Mouse (Mus musculus): ENCODE data around the gene Vps8. TPM values are rescaled to one million over a fixed set of nuclear protein-coding genes. Genes with fewer than 3 reads are reported as not detected.

Vps8 gene
- polyA plus RNA-seq, 1 experiment: 15.3 TPM

DNA sequence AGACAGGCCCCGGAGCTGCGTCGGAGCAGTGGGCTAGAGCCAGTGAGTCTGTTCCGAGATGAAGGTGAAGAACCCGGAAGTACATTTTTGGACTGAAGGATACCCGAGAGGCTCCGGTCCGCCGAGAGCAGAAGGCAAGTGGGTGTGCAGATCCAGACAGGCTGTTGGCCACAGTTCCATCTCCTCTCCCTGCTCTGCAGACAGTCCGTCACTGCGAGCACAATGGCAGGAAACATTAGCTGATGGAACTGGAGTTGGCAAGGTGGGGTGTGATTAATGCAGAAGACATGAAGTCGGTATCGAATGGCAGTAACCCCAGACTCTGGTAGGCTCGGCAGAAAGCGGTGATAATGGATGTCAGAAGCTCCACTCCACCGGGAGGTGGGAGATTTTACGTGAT, 20.9 kb upstream of the Vps8 start:
- no peak for TF ChIP-seq POLR2A (IDR thresholded peaks at IDR 0.05; ENCODE audit: control insufficient read depth, extremely low read depth, insufficient read depth, low read length, poor library complexity)
- TF ChIP-seq CTCF (IDR thresholded peaks at IDR 0.05; ENCODE audit: borderline replicate concordance, control insufficient read depth, extremely low read depth, insufficient read depth, low read length, poor library complexity): no peak
- H3K36me3 ChIP-seq (ENCODE audit: control insufficient read depth, insufficient read depth, low read length): no peaks in the 10 kb centered on the region
- no peaks in the 10 kb centered on the region for H3K4me1 ChIP-seq (replicated peaks; ENCODE audit: control insufficient read depth, insufficient read depth, low read length)
- H3K4me3 ChIP-seq (ENCODE audit: control insufficient read depth, insufficient read depth, low read length): no peak overlapping the region
- no peak overlapping the region for H3K27ac ChIP-seq (ENCODE audit: control insufficient read depth, insufficient read depth, low read length)
- WGBS: 84% methylated on average over 17 of the region's 17 CpGs
- H3K27me3 ChIP-seq (ENCODE audit: control insufficient read depth, insufficient read depth, low read length): no peaks in the 10 kb centered on the region
- no peak for DNase-seq

DNA sequence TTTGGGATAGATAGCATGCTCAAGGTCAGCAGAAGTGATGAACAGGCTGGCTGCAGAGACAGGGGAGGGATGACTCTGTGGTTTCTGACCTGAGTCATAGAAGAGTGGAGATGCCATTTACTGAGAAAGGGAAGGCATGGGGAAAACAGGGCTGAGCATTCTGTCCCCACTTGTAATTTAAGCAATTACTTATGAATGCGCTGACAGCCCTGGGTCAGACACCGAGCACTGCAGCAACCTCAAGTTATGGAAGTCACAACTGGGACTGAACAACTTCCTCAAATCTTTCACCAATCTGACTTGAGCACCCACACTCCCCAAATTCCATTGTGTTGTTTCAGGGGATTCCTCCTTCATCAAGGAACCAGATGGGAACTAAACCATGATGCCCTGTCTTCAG, 19.5 kb upstream of the Vps8 start:
- TF ChIP-seq CTCF (IDR thresholded peaks at IDR 0.05; ENCODE audit: borderline replicate concordance, control insufficient read depth, extremely low read depth, insufficient read depth, low read length, poor library complexity): no peak
- no peak for TF ChIP-seq POLR2A (IDR thresholded peaks at IDR 0.05; ENCODE audit: control insufficient read depth, extremely low read depth, insufficient read depth, low read length, poor library complexity)
- Histone ChIP-seq H3K36me3 (ENCODE audit: control insufficient read depth, insufficient read depth, low read length) (no peaks in the 10 kb centered on the region), H3K27me3 (ENCODE audit: control insufficient read depth, insufficient read depth, low read length) (no peaks in the 10 kb centered on the region), H3K4me1 (replicated peaks; ENCODE audit: control insufficient read depth, insufficient read depth, low read length) (no peaks in the 10 kb centered on the region), H3K4me3 (ENCODE audit: control insufficient read depth, insufficient read depth, low read length) (no peak overlapping the region), H3K27ac (ENCODE audit: control insufficient read depth, insufficient read depth, low read length) (no peak overlapping the region)
- no peak for DNase-seq
- WGBS: 10% methylated on average over 2 of the region's 2 CpGs

DNA sequence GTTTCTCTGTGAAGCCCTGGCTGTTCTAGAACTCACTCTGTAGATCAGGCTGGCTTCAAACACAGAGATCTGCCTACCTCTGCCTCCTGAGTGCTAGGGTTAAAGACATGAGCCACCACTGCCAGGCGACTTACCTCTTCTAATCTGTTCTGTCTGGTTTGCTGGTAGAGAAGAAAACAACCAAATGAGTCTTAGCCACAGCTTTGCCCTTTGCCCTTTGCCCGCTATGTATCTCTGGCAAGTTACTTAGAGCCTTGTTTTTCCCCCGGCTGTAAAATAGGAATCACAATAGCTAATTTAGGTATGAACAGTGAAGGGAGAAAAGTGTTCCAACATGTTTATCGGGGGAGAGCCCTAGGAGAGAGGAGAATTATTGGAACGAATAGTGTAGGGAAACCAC, 18.3 kb upstream of the Vps8 start:
- Histone ChIP-seq H3K27ac (ENCODE audit: control insufficient read depth, insufficient read depth, low read length) (no peak overlapping the region), H3K4me3 (ENCODE audit: control insufficient read depth, insufficient read depth, low read length) (no peak overlapping the region), H3K4me1 (replicated peaks; ENCODE audit: control insufficient read depth, insufficient read depth, low read length) (no peaks in the 10 kb centered on the region), H3K27me3 (ENCODE audit: control insufficient read depth, insufficient read depth, low read length) (no peaks in the 10 kb centered on the region), H3K36me3 (ENCODE audit: control insufficient read depth, insufficient read depth, low read length) (no peaks in the 10 kb centered on the region)
- no peak for DNase-seq
- TF ChIP-seq CTCF (IDR thresholded peaks at IDR 0.05; ENCODE audit: borderline replicate concordance, control insufficient read depth, extremely low read depth, insufficient read depth, low read length, poor library complexity) (no peak), POLR2A (IDR thresholded peaks at IDR 0.05; ENCODE audit: control insufficient read depth, extremely low read depth, insufficient read depth, low read length, poor library complexity) (no peak)
- WGBS: 87% methylated on average over 5 of the region's 5 CpGs

DNA sequence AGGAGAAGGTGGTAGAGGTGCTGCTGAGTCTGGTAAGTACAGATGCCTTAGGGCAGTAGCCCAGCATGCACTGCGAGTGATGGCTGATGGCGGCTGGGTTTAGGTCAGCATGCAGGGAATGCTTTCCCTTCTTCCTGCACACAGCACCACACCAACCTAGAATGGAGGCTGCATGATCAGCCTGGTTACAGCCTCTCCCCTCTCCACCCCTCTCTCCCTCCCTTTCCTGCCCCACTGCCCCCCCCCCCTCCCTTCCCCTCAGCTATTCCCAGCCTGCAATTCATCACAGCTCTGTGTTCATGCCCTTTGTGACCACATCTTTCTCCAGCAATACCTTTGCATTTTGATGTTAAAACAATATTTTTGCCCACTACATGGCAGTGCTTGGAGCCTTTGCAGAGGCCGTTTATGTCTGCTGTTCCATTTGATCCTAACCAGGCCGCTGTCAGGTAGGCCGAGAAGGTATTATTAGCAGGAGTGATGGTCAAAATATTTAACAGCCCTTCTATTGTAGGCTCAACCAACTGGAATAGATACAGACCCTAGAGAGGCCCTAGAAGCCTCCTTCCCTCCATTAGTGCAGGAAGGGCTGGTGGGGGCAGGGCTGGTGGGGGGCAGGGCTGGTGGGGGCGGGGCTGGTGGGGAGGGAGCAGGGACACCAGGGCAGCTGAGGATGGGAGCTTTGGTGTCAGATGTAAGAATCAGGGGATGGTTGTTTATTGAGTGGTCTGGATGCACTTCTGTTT, 17.5 kb upstream of the Vps8 start:
- Histone ChIP-seq H3K4me1 (replicated peaks; ENCODE audit: control insufficient read depth, insufficient read depth, low read length) (no peaks in the 10 kb centered on the region), H3K36me3 (ENCODE audit: control insufficient read depth, insufficient read depth, low read length) (no peaks in the 10 kb centered on the region), H3K27me3 (ENCODE audit: control insufficient read depth, insufficient read depth, low read length) (no peaks in the 10 kb centered on the region), H3K4me3 (ENCODE audit: control insufficient read depth, insufficient read depth, low read length) (no peak overlapping the region), H3K27ac (ENCODE audit: control insufficient read depth, insufficient read depth, low read length) (no peak overlapping the region)
- 91% methylated on average over 6 of the region's 6 CpGs for WGBS
- no peak for DNase-seq
- TF ChIP-seq POLR2A (IDR thresholded peaks at IDR 0.05; ENCODE audit: control insufficient read depth, extremely low read depth, insufficient read depth, low read length, poor library complexity) (no peak), CTCF (IDR thresholded peaks at IDR 0.05; ENCODE audit: borderline replicate concordance, control insufficient read depth, extremely low read depth, insufficient read depth, low read length, poor library complexity) (no peak)

DNA sequence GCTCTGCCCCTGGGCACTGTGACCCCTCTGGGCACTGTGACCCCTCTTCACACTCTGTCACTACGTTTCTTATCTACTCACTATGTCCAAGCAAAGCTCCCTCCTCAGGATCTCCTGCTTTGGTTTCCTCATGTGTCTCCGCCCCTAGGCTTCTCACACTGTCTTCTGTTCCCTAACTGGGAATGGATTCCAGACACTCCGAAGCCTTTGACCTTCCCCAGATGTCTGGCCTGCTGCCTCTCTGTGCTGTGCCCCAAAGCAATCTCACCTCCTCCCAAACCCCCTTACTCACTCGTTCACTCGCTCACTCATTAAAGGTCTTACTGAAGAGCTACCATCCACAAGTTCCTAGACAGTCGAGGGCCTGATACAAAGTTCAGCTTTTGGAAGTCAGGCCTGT, 16.8 kb upstream of the Vps8 start:
- Histone ChIP-seq H3K36me3 (ENCODE audit: control insufficient read depth, insufficient read depth, low read length) (no peaks in the 10 kb centered on the region), H3K27me3 (ENCODE audit: control insufficient read depth, insufficient read depth, low read length) (no peaks in the 10 kb centered on the region), H3K4me1 (replicated peaks; ENCODE audit: control insufficient read depth, insufficient read depth, low read length) (no peaks in the 10 kb centered on the region), H3K27ac (ENCODE audit: control insufficient read depth, insufficient read depth, low read length) (no peak overlapping the region), H3K4me3 (ENCODE audit: control insufficient read depth, insufficient read depth, low read length) (no peak overlapping the region)
- TF ChIP-seq CTCF (IDR thresholded peaks at IDR 0.05; ENCODE audit: borderline replicate concordance, control insufficient read depth, extremely low read depth, insufficient read depth, low read length, poor library complexity): no peak
- TF ChIP-seq POLR2A (IDR thresholded peaks at IDR 0.05; ENCODE audit: control insufficient read depth, extremely low read depth, insufficient read depth, low read length, poor library complexity): no peak
- WGBS: 95% methylated on average over 6 of the region's 6 CpGs
- no peak for DNase-seq

DNA sequence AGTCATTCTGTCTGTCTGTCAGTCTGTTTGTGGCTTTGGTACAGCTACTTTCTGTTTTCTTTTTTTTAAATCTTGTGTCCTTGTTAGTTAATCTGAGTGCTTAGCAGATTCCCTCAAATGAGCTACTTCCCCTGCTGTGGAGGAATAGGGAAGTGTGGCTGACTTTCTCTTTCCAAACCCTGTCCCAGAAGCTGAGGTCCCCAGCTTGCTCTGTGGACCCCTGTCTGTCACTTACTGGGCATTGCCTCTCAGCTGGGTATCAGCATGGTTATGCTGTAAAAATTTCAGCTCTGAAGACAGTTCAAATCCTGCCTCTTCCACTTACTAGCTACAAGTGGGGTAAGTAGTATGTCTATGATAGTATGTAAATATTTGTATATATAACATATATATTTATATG, 11.1 kb upstream of the Vps8 start:
- H3K36me3 ChIP-seq (ENCODE audit: control insufficient read depth, insufficient read depth, low read length): no peaks in the 10 kb centered on the region
- no peaks in the 10 kb centered on the region for H3K4me1 ChIP-seq (replicated peaks; ENCODE audit: control insufficient read depth, insufficient read depth, low read length)
- no peak overlapping the region for H3K27ac ChIP-seq (ENCODE audit: control insufficient read depth, insufficient read depth, low read length)
- no peak overlapping the region for H3K4me3 ChIP-seq (ENCODE audit: control insufficient read depth, insufficient read depth, low read length)
- no peaks in the 10 kb centered on the region for H3K27me3 ChIP-seq (ENCODE audit: control insufficient read depth, insufficient read depth, low read length)
- TF ChIP-seq POLR2A (IDR thresholded peaks at IDR 0.05; ENCODE audit: control insufficient read depth, extremely low read depth, insufficient read depth, low read length, poor library complexity): no peak
- no peak for TF ChIP-seq CTCF (IDR thresholded peaks at IDR 0.05; ENCODE audit: borderline replicate concordance, control insufficient read depth, extremely low read depth, insufficient read depth, low read length, poor library complexity)
- no peak for DNase-seq

DNA sequence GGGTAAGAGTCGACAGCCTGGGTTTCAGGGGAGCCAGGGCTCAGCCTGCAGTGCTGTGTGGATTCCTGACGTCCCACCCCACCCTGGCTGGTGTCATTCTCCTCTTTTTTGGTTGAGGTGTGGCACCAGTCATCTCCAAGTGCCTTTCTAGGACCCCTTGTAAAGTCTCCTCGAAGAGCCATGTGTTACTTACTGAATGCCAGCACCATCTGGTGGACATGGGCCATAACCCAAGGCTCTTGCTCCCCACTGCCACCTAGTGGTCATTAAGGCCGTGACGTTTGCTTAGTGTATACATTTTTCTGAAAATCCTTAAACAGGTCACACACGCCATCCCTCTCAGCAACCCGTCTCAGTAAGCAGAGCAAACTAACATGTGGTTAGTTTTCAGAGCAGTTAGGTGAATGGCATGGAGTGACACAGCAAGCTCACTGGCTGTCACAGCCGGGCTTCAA, 10.3 kb upstream of the Vps8 start:
- H3K4me3 ChIP-seq (ENCODE audit: control insufficient read depth, insufficient read depth, low read length): no peak overlapping the region
- H3K36me3 ChIP-seq (ENCODE audit: control insufficient read depth, insufficient read depth, low read length): no peaks in the 10 kb centered on the region
- no peak overlapping the region for H3K27ac ChIP-seq (ENCODE audit: control insufficient read depth, insufficient read depth, low read length)
- 25% methylated on average over 8 of the region's 8 CpGs for WGBS
- DNase-seq: peak; percentile 79
- H3K27me3 ChIP-seq (ENCODE audit: control insufficient read depth, insufficient read depth, low read length): no peaks in the 10 kb centered on the region
- no peaks in the 10 kb centered on the region for H3K4me1 ChIP-seq (replicated peaks; ENCODE audit: control insufficient read depth, insufficient read depth, low read length)
- no peak for TF ChIP-seq POLR2A (IDR thresholded peaks at IDR 0.05; ENCODE audit: control insufficient read depth, extremely low read depth, insufficient read depth, low read length, poor library complexity)
- peak; percentile 64; the same call in 1 of the 2 replicates for TF ChIP-seq CTCF (IDR thresholded peaks at IDR 0.05; ENCODE audit: borderline replicate concordance, control insufficient read depth, extremely low read depth, insufficient read depth, low read length, poor library complexity)
